Mouse (Mus musculus): ENCODE data around the gene Gins1. TPM values are rescaled to one million over a fixed set of nuclear protein-coding genes. Genes with fewer than 3 reads are reported as not detected.
A peak's percentile ranks its signal among the peaks of the same experiment; 100 is the strongest.

The Gins1 gene
- polyA plus RNA-seq, 1 experiment from 2014 or later: 62.8 TPM

DNA sequence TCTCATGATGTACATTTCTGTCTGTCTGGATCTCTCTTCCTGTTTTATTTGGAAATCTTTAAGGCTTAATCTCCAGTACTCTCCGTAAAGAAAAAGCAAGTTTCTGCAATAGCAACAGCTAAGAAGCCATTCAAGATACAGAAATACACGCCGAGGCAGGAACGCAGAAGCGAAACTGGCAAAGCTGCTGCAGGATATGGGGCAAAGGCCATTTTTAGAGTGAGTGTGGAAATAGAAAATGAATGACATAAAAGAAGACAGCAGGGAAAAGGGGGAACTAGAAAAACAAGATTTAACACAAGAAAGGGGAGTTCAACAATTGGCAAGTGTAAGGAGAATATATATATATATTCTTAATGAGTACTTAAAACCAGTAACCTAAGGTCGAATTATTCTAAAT, 16.5 kb downstream of the Gins1 start:
- H3K36me3 ChIP-seq (ENCODE audit: control insufficient read depth, insufficient read depth, low read length): peaks cover 36% of the 10 kb centered on the region; the same call in 1 of the 2 replicates
- 94% methylated on average over 6 of the region's 6 CpGs for WGBS

DNA sequence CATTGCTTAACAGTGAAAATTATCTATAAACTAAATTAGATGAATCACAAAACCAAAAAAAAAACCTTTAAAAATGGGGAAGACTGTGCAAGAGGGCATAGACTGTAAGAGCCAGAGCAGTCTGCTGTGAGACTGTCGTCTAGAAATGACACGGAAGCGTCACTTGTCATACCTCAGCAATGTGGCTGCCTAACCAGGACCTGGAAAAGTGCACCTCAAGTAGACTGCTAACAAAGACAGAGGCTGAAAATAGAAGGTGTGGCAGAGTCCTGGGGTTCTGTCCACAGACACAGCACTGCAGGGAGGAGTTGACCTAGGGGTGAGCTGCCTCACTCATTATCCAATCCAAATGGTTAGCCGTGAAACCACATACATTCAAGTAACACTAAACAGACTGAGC, 17.0 kb downstream of the Gins1 start:
- Histone ChIP-seq H3K27me3 (ENCODE audit: control insufficient read depth, insufficient read depth, low read length) (no peaks in the 10 kb centered on the region), H3K36me3 (ENCODE audit: control insufficient read depth, insufficient read depth, low read length) (peaks cover 37% of the 10 kb centered on the region; the same call in 1 of the 2 replicates), H3K9ac (ENCODE audit: low read depth, low read length) (no peak overlapping the region), H3K4me2 (replicated peaks; ENCODE audit: low read depth, low read length) (no peak overlapping the region), H3K4me3 (ENCODE audit: low read length) (no peak overlapping the region), H3K4me1 (ENCODE audit: control insufficient read depth, insufficient read depth, low read length) (no peaks in the 10 kb centered on the region), H3K27ac (ENCODE audit: low read depth, low read length) (no peak overlapping the region), H3K9me3 (ENCODE audit: control insufficient read depth, low read length) (no peaks in the 10 kb centered on the region)
- WGBS: 97% methylated on average over 4 of the region's 4 CpGs
- no peak for ATAC-seq (ENCODE audit: low FRiP score, low TSS enrichment)

More for the DNA sequence above, 16.5 kb downstream of the Gins1 start:
- H3K4me1 ChIP-seq (ENCODE audit: control insufficient read depth, insufficient read depth, low read length): no peaks in the 10 kb centered on the region
- ATAC-seq (ENCODE audit: low FRiP score, low TSS enrichment): no peak
- no peaks in the 10 kb centered on the region for H3K27me3 ChIP-seq (ENCODE audit: control insufficient read depth, insufficient read depth, low read length)
- no peak overlapping the region for H3K4me3 ChIP-seq (ENCODE audit: low read length)
- no peak overlapping the region for H3K9ac ChIP-seq (ENCODE audit: low read depth, low read length)
- no peaks in the 10 kb centered on the region for H3K9me3 ChIP-seq (ENCODE audit: control insufficient read depth, low read length)
- no peak overlapping the region for H3K27ac ChIP-seq (ENCODE audit: low read depth, low read length)
- H3K4me2 ChIP-seq (replicated peaks; ENCODE audit: low read depth, low read length): no peak overlapping the region

DNA sequence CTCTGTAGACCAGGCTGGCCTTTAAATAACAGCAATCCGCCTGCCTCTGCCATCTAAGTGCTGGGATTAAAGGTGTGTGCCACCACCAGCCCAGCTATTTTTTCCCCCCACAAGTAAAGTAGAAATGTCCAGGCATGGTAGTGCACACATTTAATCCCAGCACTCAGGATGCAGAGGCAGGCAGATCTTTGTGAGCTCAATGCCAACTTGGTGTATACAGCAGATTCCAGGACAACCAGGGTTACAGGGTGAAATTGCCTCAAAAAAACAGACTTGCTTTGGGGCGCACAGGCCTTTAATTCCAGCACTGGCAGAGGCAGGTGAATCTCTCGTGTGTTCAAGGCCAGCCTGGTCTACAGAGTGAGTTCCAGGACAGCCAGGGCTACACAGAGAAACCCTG, 17.8 kb downstream of the Gins1 start:
- 98% methylated on average over 3 of the region's 3 CpGs for WGBS
- peaks cover 39% of the 10 kb centered on the region; the same call in 1 of the 2 replicates for H3K36me3 ChIP-seq (ENCODE audit: control insufficient read depth, insufficient read depth, low read length)

DNA sequence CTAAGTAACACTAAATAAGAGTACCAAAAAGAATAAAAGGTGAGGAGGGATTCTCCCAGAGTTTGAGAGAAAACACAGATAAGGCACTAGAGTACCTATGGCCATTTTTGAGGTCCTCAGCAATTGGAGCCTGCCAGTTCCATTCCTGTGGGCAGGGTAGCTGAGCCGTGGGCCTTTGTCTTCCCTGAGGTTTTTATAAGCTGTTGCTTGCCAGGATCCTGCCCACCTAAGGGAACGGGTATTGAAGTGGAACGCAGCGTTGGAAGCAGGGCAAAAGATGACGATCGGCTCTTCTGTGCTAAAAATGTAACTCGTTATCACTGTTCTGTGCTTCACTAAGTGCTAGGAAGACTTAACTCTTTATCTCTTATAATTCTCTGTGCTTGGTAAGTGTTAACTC, 18.3 kb downstream of the Gins1 start:
- ATAC-seq (ENCODE audit: low FRiP score, low TSS enrichment): no peak
- Histone ChIP-seq H3K9ac (ENCODE audit: low read depth, low read length) (no peak overlapping the region), H3K36me3 (ENCODE audit: control insufficient read depth, insufficient read depth, low read length) (peaks cover 38% of the 10 kb centered on the region; the same call in 1 of the 2 replicates), H3K27ac (ENCODE audit: low read depth, low read length) (no peak overlapping the region), H3K9me3 (ENCODE audit: control insufficient read depth, low read length) (no peaks in the 10 kb centered on the region), H3K4me2 (replicated peaks; ENCODE audit: low read depth, low read length) (no peak overlapping the region), H3K4me3 (ENCODE audit: low read length) (no peak overlapping the region), H3K27me3 (ENCODE audit: control insufficient read depth, insufficient read depth, low read length) (no peaks in the 10 kb centered on the region), H3K4me1 (ENCODE audit: control insufficient read depth, insufficient read depth, low read length) (no peaks in the 10 kb centered on the region)
- 85% methylated on average over 7 of the region's 7 CpGs for WGBS

More for the DNA sequence above, 17.8 kb downstream of the Gins1 start:
- H3K9me3 ChIP-seq (ENCODE audit: control insufficient read depth, low read length): no peaks in the 10 kb centered on the region
- no peak overlapping the region for H3K4me3 ChIP-seq (ENCODE audit: low read length)
- H3K27ac ChIP-seq (ENCODE audit: low read depth, low read length): no peak overlapping the region
- H3K4me2 ChIP-seq (replicated peaks; ENCODE audit: low read depth, low read length): no peak overlapping the region
- ATAC-seq (ENCODE audit: low FRiP score, low TSS enrichment): no peak
- H3K4me1 ChIP-seq (ENCODE audit: control insufficient read depth, insufficient read depth, low read length): no peaks in the 10 kb centered on the region
- H3K27me3 ChIP-seq (ENCODE audit: control insufficient read depth, insufficient read depth, low read length): no peaks in the 10 kb centered on the region
- no peak overlapping the region for H3K9ac ChIP-seq (ENCODE audit: low read depth, low read length)

DNA sequence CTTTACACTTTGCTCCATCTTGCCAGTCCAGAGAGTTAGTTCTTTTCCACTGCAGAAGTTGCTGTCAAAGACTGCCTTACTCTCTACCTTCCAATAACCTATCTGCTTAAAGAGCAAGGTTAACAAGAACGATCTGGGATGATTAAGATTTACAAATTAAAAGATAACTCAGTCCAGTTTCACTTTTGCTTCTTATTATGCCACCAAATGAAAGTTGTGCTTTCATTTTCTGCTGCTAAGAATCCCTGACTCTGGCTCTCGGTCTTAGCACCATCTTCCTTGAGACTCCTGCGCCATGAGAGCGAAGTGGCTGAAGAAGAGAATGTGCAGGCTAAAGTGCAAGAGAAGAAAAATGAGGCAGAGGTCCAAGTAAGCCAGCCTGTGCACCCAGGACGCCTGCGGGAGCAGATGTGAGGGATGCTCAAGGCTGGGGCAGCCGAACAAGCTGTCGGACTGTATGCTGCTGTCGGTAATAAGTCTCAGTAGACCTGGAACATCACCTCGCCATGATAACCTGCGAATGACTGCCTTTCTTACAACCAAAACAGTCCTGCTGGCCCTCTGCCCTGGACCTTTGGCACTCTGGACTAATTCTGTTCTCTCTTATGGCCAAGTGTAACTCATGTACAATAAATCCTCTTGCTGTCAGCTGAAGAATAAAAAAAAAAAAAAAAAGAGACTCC, 22.0 kb downstream of the Gins1 start:
- Histone ChIP-seq H3K36me3 (ENCODE audit: control insufficient read depth, insufficient read depth, low read length) (peaks cover 50% of the 10 kb centered on the region; the same call in 1 of the 2 replicates), H3K27me3 (ENCODE audit: control insufficient read depth, insufficient read depth, low read length) (no peaks in the 10 kb centered on the region), H3K9me3 (ENCODE audit: control insufficient read depth, low read length) (no peaks in the 10 kb centered on the region), H3K4me3 (ENCODE audit: low read length) (no peak overlapping the region), H3K4me1 (ENCODE audit: control insufficient read depth, insufficient read depth, low read length) (no peaks in the 10 kb centered on the region), H3K9ac (ENCODE audit: low read depth, low read length) (no peak overlapping the region), H3K27ac (ENCODE audit: low read depth, low read length) (no peak overlapping the region), H3K4me2 (replicated peaks; ENCODE audit: low read depth, low read length) (no peak overlapping the region)
- ATAC-seq (ENCODE audit: low FRiP score, low TSS enrichment): no peak
- 83% methylated on average over 11 of the region's 11 CpGs for WGBS

DNA sequence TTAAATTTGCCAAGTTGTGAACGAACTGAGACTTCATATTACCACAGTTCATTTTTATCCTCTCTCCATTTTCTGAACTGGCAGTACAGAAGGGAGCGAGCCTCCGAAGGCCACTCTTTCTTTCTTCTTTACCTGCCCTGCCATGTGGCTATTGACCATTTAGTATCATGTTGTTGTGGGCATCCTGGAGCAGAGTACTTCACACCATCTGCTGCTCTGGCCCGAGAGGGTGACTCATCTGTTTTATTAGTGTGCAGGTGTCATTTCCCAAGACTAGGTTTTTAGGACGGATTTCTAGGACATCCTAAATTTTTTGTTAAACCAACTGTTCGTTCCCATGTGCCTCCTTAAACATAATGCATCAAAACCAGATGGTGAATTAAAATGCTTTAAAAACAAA, 24.0 kb downstream of the Gins1 start:
- WGBS: 78% methylated on average over 6 of the region's 6 CpGs
- no peak for ATAC-seq (ENCODE audit: low FRiP score, low TSS enrichment)
- H3K9ac ChIP-seq (ENCODE audit: low read depth, low read length): no peak overlapping the region
- H3K4me2 ChIP-seq (replicated peaks; ENCODE audit: low read depth, low read length): no peak overlapping the region
- H3K27ac ChIP-seq (ENCODE audit: low read depth, low read length): no peak overlapping the region
- no peaks in the 10 kb centered on the region for H3K4me1 ChIP-seq (ENCODE audit: control insufficient read depth, insufficient read depth, low read length)
- H3K27me3 ChIP-seq (ENCODE audit: control insufficient read depth, insufficient read depth, low read length): no peaks in the 10 kb centered on the region
- peaks cover 44% of the 10 kb centered on the region; the same call in 1 of the 2 replicates for H3K36me3 ChIP-seq (ENCODE audit: control insufficient read depth, insufficient read depth, low read length)
- H3K4me3 ChIP-seq (ENCODE audit: low read length): no peak overlapping the region
- no peaks in the 10 kb centered on the region for H3K9me3 ChIP-seq (ENCODE audit: control insufficient read depth, low read length)

DNA sequence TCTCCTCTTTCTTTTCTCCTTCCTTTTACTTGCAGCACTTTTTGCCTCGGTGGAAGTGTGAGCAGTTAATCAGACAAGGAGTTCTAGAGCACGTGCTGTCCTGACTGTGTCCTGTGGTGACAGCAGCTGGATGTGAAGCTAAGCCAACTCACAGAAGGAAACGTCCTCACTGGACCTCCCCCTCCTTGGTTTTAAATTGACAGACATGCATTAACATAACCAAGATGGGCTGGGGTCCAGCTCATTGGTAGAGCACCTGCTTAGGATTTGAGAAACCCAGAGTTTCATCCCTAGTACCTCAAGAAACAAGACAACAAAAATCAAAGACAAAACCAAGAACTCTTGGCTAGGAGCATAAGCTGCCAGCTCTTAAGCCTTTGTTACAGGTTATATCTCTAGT, 25.6 kb downstream of the Gins1 start:
- 73% methylated on average over 3 of the region's 3 CpGs for WGBS
- no peak overlapping the region for H3K4me2 ChIP-seq (replicated peaks; ENCODE audit: low read depth, low read length)
- no peak for ATAC-seq (ENCODE audit: low FRiP score, low TSS enrichment)
- H3K9me3 ChIP-seq (ENCODE audit: control insufficient read depth, low read length): no peaks in the 10 kb centered on the region
- H3K4me3 ChIP-seq (ENCODE audit: low read length): no peak overlapping the region
- H3K27me3 ChIP-seq (ENCODE audit: control insufficient read depth, insufficient read depth, low read length): no peaks in the 10 kb centered on the region
- H3K4me1 ChIP-seq (ENCODE audit: control insufficient read depth, insufficient read depth, low read length): no peaks in the 10 kb centered on the region
- no peak overlapping the region for H3K27ac ChIP-seq (ENCODE audit: low read depth, low read length)
- peaks cover 57% of the 10 kb centered on the region for H3K36me3 ChIP-seq (ENCODE audit: control insufficient read depth, insufficient read depth, low read length)
- no peak overlapping the region for H3K9ac ChIP-seq (ENCODE audit: low read depth, low read length)

DNA sequence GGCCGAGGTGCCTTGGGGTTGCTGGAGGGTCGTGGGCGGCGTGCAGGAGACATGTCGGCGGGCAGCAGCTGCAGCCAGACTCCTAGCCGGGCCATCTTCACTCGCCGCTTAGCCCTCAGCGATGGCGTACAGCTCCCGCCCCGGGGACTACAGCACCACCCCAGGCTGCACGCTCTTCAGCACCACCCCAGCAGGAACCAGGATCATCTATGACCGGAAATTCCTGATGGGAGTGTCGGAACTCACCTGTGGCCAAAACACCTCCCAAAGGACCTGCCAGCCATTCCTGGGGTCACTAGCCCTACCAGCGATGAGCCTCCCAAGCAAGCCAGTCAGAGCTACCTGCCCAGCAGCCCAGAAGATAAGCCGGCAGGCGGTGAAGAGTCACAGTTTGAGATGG, 28.3 kb downstream of the Gins1 start:
- peaks cover 58% of the 10 kb centered on the region for H3K36me3 ChIP-seq (ENCODE audit: control insufficient read depth, insufficient read depth, low read length)
- no peaks in the 10 kb centered on the region for H3K9me3 ChIP-seq (ENCODE audit: control insufficient read depth, low read length)
- H3K9ac ChIP-seq (ENCODE audit: low read depth, low read length): no peak overlapping the region
- no peak overlapping the region for H3K4me3 ChIP-seq (ENCODE audit: low read length)
- WGBS: 87% methylated on average over 19 of the region's 19 CpGs
- no peaks in the 10 kb centered on the region for H3K4me1 ChIP-seq (ENCODE audit: control insufficient read depth, insufficient read depth, low read length)
- no peak overlapping the region for H3K27ac ChIP-seq (ENCODE audit: low read depth, low read length)
- 0 out of 2 replicates have a peak, but pooled peaks have one; percentile 20 for ATAC-seq (ENCODE audit: low FRiP score, low TSS enrichment)
- H3K27me3 ChIP-seq (ENCODE audit: control insufficient read depth, insufficient read depth, low read length): no peaks in the 10 kb centered on the region
- no peak overlapping the region for H3K4me2 ChIP-seq (replicated peaks; ENCODE audit: low read depth, low read length)

DNA sequence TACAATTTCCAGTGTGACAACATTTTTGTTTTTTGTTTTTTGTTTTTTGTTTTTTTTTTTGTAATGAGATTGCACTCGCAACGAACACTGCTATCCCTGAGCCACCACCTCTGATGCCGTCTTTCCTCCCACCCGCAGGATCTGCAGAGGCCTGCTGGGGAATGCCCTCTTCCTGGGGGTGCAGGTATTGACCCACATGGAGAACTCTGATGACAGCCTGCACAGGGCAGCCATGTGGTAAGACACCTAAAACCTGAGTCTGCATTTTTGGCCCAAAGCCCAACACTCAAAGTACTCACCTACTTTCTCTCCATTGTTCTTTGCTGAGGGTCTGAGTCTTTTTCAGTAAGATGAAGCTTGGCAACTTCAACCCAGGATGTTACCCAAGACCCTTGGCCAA, 29.5 kb downstream of the Gins1 start:
- H3K36me3 ChIP-seq (ENCODE audit: control insufficient read depth, insufficient read depth, low read length): peaks cover 55% of the 10 kb centered on the region
- ATAC-seq (ENCODE audit: low FRiP score, low TSS enrichment): no peak

More for the DNA sequence above, 29.5 kb downstream of the Gins1 start:
- Histone ChIP-seq H3K9ac (ENCODE audit: low read depth, low read length) (no peak overlapping the region), H3K27ac (ENCODE audit: low read depth, low read length) (no peak overlapping the region), H3K4me3 (ENCODE audit: low read length) (no peak overlapping the region), H3K9me3 (ENCODE audit: control insufficient read depth, low read length) (no peaks in the 10 kb centered on the region), H3K4me2 (replicated peaks; ENCODE audit: low read depth, low read length) (no peak overlapping the region), H3K4me1 (ENCODE audit: control insufficient read depth, insufficient read depth, low read length) (no peaks in the 10 kb centered on the region), H3K27me3 (ENCODE audit: control insufficient read depth, insufficient read depth, low read length) (no peaks in the 10 kb centered on the region)
- WGBS: 92% methylated on average over 4 of the region's 4 CpGs

Measured in kidney, embryonic 14.5 days (tissue).